Comparison of ENCODE assay signal across 30 mouse cellular contexts in the genomic region with DNA sequence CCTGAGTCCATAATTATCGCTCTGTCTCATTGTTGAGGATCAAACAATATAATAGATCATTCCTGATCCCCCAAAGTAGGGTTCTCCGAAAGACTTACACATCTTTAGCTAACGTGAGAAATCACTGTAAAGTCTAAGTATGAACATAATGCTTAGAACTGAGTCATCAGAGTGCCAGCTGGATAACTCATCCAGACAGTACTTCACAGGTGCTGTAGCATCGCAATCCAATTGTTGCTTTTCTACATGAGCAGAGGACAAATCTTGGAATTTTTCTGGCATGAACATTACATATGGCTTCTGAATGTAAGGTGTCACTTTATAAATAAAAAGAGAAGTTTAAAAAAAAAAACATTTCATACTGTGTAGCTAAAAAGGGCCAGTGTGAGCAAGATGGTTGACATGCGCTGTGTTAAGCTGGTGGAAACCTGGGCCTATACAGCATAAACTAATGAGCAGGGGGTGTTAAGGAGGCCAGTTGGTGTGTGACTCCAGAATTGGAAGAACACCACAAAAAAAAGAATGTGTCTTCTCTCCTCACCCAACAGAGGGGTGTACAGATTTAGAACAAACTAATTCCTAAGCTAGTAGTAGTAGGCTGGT.
DNase-seq lines count a peak whose midpoint lies in the region; ATAC-seq and TF ChIP-seq lines count a peak whose summit lies in the region.
"Had no signal": no experiment of that assay in that cellular context is flagged by ENCODE, and none has a peak within 500 bp of the region (broad histone marks: within the 10 kb centered on the region; RNA-seq: fewer than 3 reads in every experiment).

No protein-coding gene starts in this region.

- no peaks in the 10 kb centered on the region for H3K9me3 ChIP-seq in forebrain, postnatal 0 days (ENCODE audit: low read length)
- no peaks in the 10 kb centered on the region for H3K9me3 ChIP-seq in forebrain, embryonic 15.5 days
- H3K9me3 ChIP-seq: hindbrain, embryonic 10.5 days; hindbrain, embryonic 15.5 days; kidney, embryonic 15.5 days; limb, embryonic 13.5 days; lung, embryonic 15.5 days; midbrain, embryonic 10.5 days; midbrain, embryonic 15.5 days; neural tube, embryonic 15.5 days had no signal

- TF ChIP-seq CTCF in forebrain, postnatal 0 days (IDR thresholded peaks at IDR 0.05; ENCODE audit: low read depth) = no peak

- H3K27ac ChIP-seq in forebrain, postnatal 0 days (ENCODE audit: low read depth, low read length) = no peak overlapping the region
- H3K27ac ChIP-seq in forebrain, embryonic 15.5 days (replicated peaks) = no peak overlapping the region
- H3K27ac ChIP-seq: gastrocnemius, adult 2 months; hindbrain, embryonic 10.5 days; hindbrain, embryonic 15.5 days; kidney, embryonic 15.5 days; limb, embryonic 13.5 days; lung, embryonic 15.5 days; midbrain, embryonic 10.5 days; midbrain, embryonic 15.5 days; neural tube, embryonic 15.5 days had no signal

- H3K9ac ChIP-seq in forebrain, postnatal 0 days = no peak overlapping the region
- H3K9ac ChIP-seq in forebrain, embryonic 15.5 days (replicated peaks) = no peak overlapping the region
- H3K9ac ChIP-seq: hindbrain, embryonic 15.5 days; kidney, embryonic 15.5 days; limb, embryonic 13.5 days; lung, embryonic 15.5 days; midbrain, embryonic 15.5 days; neural tube, embryonic 15.5 days had no signal

- H3K36me3 ChIP-seq in forebrain, postnatal 0 days (ENCODE audit: insufficient read depth) = no peaks in the 10 kb centered on the region
- no peaks in the 10 kb centered on the region for H3K36me3 ChIP-seq in forebrain, embryonic 15.5 days
- H3K36me3 ChIP-seq: hindbrain, embryonic 10.5 days; hindbrain, embryonic 15.5 days; kidney, embryonic 15.5 days; limb, embryonic 13.5 days; lung, embryonic 15.5 days; midbrain, embryonic 10.5 days; midbrain, embryonic 15.5 days; neural tube, embryonic 15.5 days had no signal

- no peak for DNase-seq in forebrain, postnatal 0 days
- peak; percentile 7 to 16 for DNase-seq in layer of hippocampus, adult 8-10 months (ENCODE audit: low spot score in 2 of 2)
- DNase-seq in layer of hippocampus, postnatal 25 days (ENCODE audit: extremely low spot score in 1 of 2, low spot score in 1 of 2) = no peak
- DNase-seq in brain, adult 2 months (ENCODE audit: low read depth, low spot score) = peak; percentile 84
- peak; percentile 31 to 82 for DNase-seq in left cerebral cortex, postnatal 25 days (ENCODE audit: low spot score in 2 of 2)
- no peak for DNase-seq in adipocyte (ENCODE audit: low spot score)
- DNase-seq in kidney, postnatal 4 days = no peak
- DNase-seq: adrenal gland, postnatal 10 days; cerebellum, adult 11-12 months; cerebellum, postnatal 10 days; gastrocnemius, adult 2 months; heart, postnatal 14 days; kidney, adult 11 months; kidney, postnatal 36 days; spleen, adult 18-20 months; thymus, adult 18-20 months; thymus, postnatal 25 days had no signal

- H3K4me2 ChIP-seq in forebrain, postnatal 0 days (ENCODE audit: low read depth) = no peak overlapping the region
- H3K4me2 ChIP-seq in forebrain, embryonic 15.5 days (replicated peaks) = no peak overlapping the region
- H3K4me2 ChIP-seq: hindbrain, embryonic 15.5 days; kidney, embryonic 15.5 days; limb, embryonic 13.5 days; liver, embryonic 11.5 days; lung, embryonic 15.5 days; midbrain, embryonic 15.5 days; neural tube, embryonic 15.5 days had no signal

- H3K4me3 ChIP-seq in forebrain, postnatal 0 days (ENCODE audit: low read depth, low read length) = no peak overlapping the region
- no peak overlapping the region for H3K4me3 ChIP-seq in forebrain, embryonic 15.5 days
- H3K4me3 ChIP-seq: erythroblast, embryonic 14.5 days; gastrocnemius, adult 2 months; hindbrain, embryonic 10.5 days; hindbrain, embryonic 15.5 days; kidney, embryonic 15.5 days; limb, embryonic 13.5 days; lung, embryonic 15.5 days; midbrain, embryonic 10.5 days; midbrain, embryonic 15.5 days; neural tube, embryonic 15.5 days had no signal

- peak; percentile 59 for ATAC-seq in forebrain, postnatal 0 days
- no peak for ATAC-seq in forebrain, embryonic 15.5 days (replicated peaks)
- ATAC-seq: inflammation-experienced regulatory T-cells, adult 6 months; midbrain, embryonic 15.5 days had no signal

- 82% methylated on average over 5 of the region's 5 CpGs for WGBS in forebrain, postnatal 0 days
- 94% methylated on average over 5 of the region's 5 CpGs for WGBS in forebrain, embryonic 15.5 days

- intact Hi-C loops in left cerebral cortex, postnatal 25 days (cut with DNase I) = loop anchor here (5.0 kb wide), 2 partner anchors 73 to 597 kb away; no protein-coding TSS in a partner anchor

- H3K27me3 ChIP-seq in forebrain, postnatal 0 days (ENCODE audit: insufficient read depth, low read length) = no peaks in the 10 kb centered on the region
- no peaks in the 10 kb centered on the region for H3K27me3 ChIP-seq in forebrain, embryonic 15.5 days
- H3K27me3 ChIP-seq: CH12.LX; hindbrain, embryonic 15.5 days; kidney, embryonic 15.5 days; limb, embryonic 13.5 days; lung, embryonic 15.5 days; midbrain, embryonic 15.5 days; neural tube, embryonic 15.5 days had no signal

- no peaks in the 10 kb centered on the region for H3K4me1 ChIP-seq in forebrain, postnatal 0 days (ENCODE audit: insufficient read depth)
- no peaks in the 10 kb centered on the region for H3K4me1 ChIP-seq in forebrain, embryonic 15.5 days
- H3K4me1 ChIP-seq: hindbrain, embryonic 10.5 days; hindbrain, embryonic 15.5 days; kidney, embryonic 15.5 days; limb, embryonic 13.5 days; lung, embryonic 15.5 days; midbrain, embryonic 10.5 days; midbrain, embryonic 15.5 days; neural tube, embryonic 15.5 days had no signal

Comparison
In these comparisons a context has a peak if more than half of its experiments do, and no peak if none do; other contexts are left out.
1. DNase-seq: peak in layer of hippocampus, adult 8-10 months (2 of 2), brain, adult 2 months (single experiment) and left cerebral cortex, postnatal 25 days (2 of 2); none in forebrain, postnatal 0 days (single experiment), layer of hippocampus, postnatal 25 days (0 of 2), adipocyte (single experiment) and kidney, postnatal 4 days (0 of 2).